ENCODE assay signal across 9 mouse cellular contexts in genomic region chr19:16873221-16873861, GRCm38 (mm10). TPM values are rescaled to one million over a fixed set of nuclear protein-coding genes. Genes with fewer than 3 reads are reported as not detected.
DNase-seq lines count a peak whose midpoint lies in the region; ATAC-seq and TF ChIP-seq lines count a peak whose summit lies in the region.
"Had no signal": no experiment of that assay in that cellular context is flagged by ENCODE, and none has a peak within 500 bp of the region (broad histone marks: within the 10 kb centered on the region; RNA-seq: fewer than 3 reads in every experiment).

Gene Foxb2, minus strand, starts transcription at chr19:16873805.

- no peak for DNase-seq in kidney, adult 18-20 months
- DNase-seq in heart, postnatal 0 days (ENCODE audit: low spot score): no peak
- peak; percentile 97 for DNase-seq in midbrain, embryonic 11.5 days (ENCODE audit: low spot score, missing footprints)
- no peak for DNase-seq in thymus, postnatal 4 days
- no peak for DNase-seq in cerebellum, adult 11 months
- no peak for DNase-seq in gastrocnemius, adult 8-10 months (ENCODE audit: low spot score in 2 of 2)

- H3K4me3 ChIP-seq in kidney, embryonic 14.5 days (ENCODE audit: low read length): peak within 1 kb of the TSS; percentile 44
- H3K4me3 ChIP-seq in bone marrow macrophage, adult 2 months (ENCODE audit: insufficient read depth, low read length): peak within 1 kb of the TSS; percentile 61
- H3K4me3 ChIP-seq in heart, postnatal 0 days (ENCODE audit: low read depth, low read length): peak within 1 kb of the TSS; percentile 44
- peak within 1 kb of the TSS; percentile 42 for H3K4me3 ChIP-seq in midbrain, embryonic 11.5 days (ENCODE audit: low read depth, low read length)

- peaks cover 15% of the 10 kb centered on the region for H3K4me1 ChIP-seq in kidney, embryonic 14.5 days (ENCODE audit: control insufficient read depth, insufficient read depth, low read length)
- no peaks in the 10 kb centered on the region for H3K4me1 ChIP-seq in bone marrow macrophage, adult 2 months (ENCODE audit: control insufficient read depth, insufficient read depth, low read length)
- H3K4me1 ChIP-seq in heart, postnatal 0 days (ENCODE audit: control insufficient read depth, insufficient read depth): 0 out of 2 replicates have a peak, but pooled peaks cover 11% of the 10 kb centered on the region
- H3K4me1 ChIP-seq in midbrain, embryonic 11.5 days (ENCODE audit: control insufficient read depth, insufficient read depth, low read length): peaks cover 27% of the 10 kb centered on the region

- H3K36me3 ChIP-seq in kidney, embryonic 14.5 days (ENCODE audit: control insufficient read depth, insufficient read depth, low read length): no peaks in the 10 kb centered on the region
- H3K36me3 ChIP-seq in heart, postnatal 0 days (replicated peaks; ENCODE audit: control insufficient read depth, insufficient read depth, low read length): no peaks in the 10 kb centered on the region
- H3K36me3 ChIP-seq in midbrain, embryonic 11.5 days (ENCODE audit: control insufficient read depth, insufficient read depth, low read length): no peaks in the 10 kb centered on the region

- no peak for ATAC-seq in kidney, embryonic 14.5 days (ENCODE audit: low FRiP score, low TSS enrichment)
- no peak for ATAC-seq in heart, postnatal 0 days (ENCODE audit: insufficient read depth, low read depth)
- no peak for ATAC-seq in midbrain, embryonic 11.5 days (ENCODE audit: low FRiP score)

- TF ChIP-seq EP300 in heart, postnatal 0 days (IDR thresholded peaks at IDR 0.05; ENCODE audit: low read depth): no peak

- no peak within 1 kb of the TSS for H3K27ac ChIP-seq in kidney, embryonic 14.5 days (ENCODE audit: low read depth, low read length)
- no peak within 1 kb of the TSS for H3K27ac ChIP-seq in bone marrow macrophage, adult 2 months (ENCODE audit: insufficient read depth, low read depth, low read length)
- H3K27ac ChIP-seq in heart, postnatal 0 days (ENCODE audit: low read depth): no peak within 1 kb of the TSS
- no peak within 1 kb of the TSS for H3K27ac ChIP-seq in midbrain, embryonic 11.5 days (ENCODE audit: low read depth, low read length)

- no peaks in the 10 kb centered on the region for H3K9me3 ChIP-seq in kidney, embryonic 14.5 days (ENCODE audit: control insufficient read depth, low read length)
- no peaks in the 10 kb centered on the region for H3K9me3 ChIP-seq in heart, postnatal 0 days (replicated peaks; ENCODE audit: control insufficient read depth, low read length)
- no peaks in the 10 kb centered on the region for H3K9me3 ChIP-seq in midbrain, embryonic 11.5 days (ENCODE audit: control insufficient read depth, low read length)

- under 1% methylated on average over 36 of the region's 40 CpGs for WGBS in kidney, embryonic 14.5 days
- WGBS in heart, postnatal 0 days: under 1% methylated on average over 40 of the region's 40 CpGs
- WGBS in midbrain, embryonic 11.5 days: under 1% methylated on average over 40 of the region's 40 CpGs

- H3K27me3 ChIP-seq in kidney, embryonic 14.5 days (ENCODE audit: control insufficient read depth, insufficient read depth, low read length): peaks cover 96% of the 10 kb centered on the region
- H3K27me3 ChIP-seq in heart, postnatal 0 days (ENCODE audit: control insufficient read depth, insufficient read depth, low read length): peaks cover 96% of the 10 kb centered on the region
- H3K27me3 ChIP-seq in midbrain, embryonic 11.5 days (ENCODE audit: control insufficient read depth, insufficient read depth, low read length): peaks cover 99% of the 10 kb centered on the region

- no peak for TF ChIP-seq CTCF in bone marrow macrophage, adult 2 months (IDR thresholded peaks at IDR 0.05; ENCODE audit: low read depth, low read length)
- no peak for TF ChIP-seq CTCF in heart, postnatal 0 days (IDR thresholded peaks at IDR 0.05; ENCODE audit: low read depth)

- TF ChIP-seq POLR2A in bone marrow macrophage, adult 2 months (IDR thresholded peaks at IDR 0.05; ENCODE audit: borderline replicate concordance, low read depth, low read length): no peak

- peak within 1 kb of the TSS; percentile 74 for H3K4me2 ChIP-seq in kidney, embryonic 14.5 days (replicated peaks; ENCODE audit: low read depth, low read length)
- peak within 1 kb of the TSS; percentile 66 for H3K4me2 ChIP-seq in heart, postnatal 0 days (ENCODE audit: low read depth, low read length)
- H3K4me2 ChIP-seq in midbrain, embryonic 11.5 days: peak within 1 kb of the TSS; percentile 74

- peak within 1 kb of the TSS; percentile 23; the same call in 1 of the 2 replicates for H3K9ac ChIP-seq in kidney, embryonic 14.5 days (ENCODE audit: low read depth, low read length)
- no peak within 1 kb of the TSS for H3K9ac ChIP-seq in heart, postnatal 0 days (replicated peaks; ENCODE audit: low read depth, low read length)
- H3K9ac ChIP-seq in midbrain, embryonic 11.5 days (ENCODE audit: low read length): peak within 1 kb of the TSS; percentile 57

RNA-seq across cellular contexts. Expression of gene Foxb2, which starts in this region (rescaled TPM):
- not detected in 2 replicates for polyA plus RNA-seq in kidney, embryonic 14.5 days (2014; fragmentation: Nextera tagmentation; extraction: Ambion mirVana)
- polyA plus RNA-seq in bone marrow macrophage, adult 2 months (2012; ENCODE audit: insufficient read depth, insufficient read length, missing spikeins): not detected in 2 replicates
- not detected in 2 replicates for total RNA-seq in heart, postnatal 0 days (2014; rRNA removed; ENCODE audit: low replicate concordance)
- not detected in 2 replicates for polyA plus RNA-seq in heart, postnatal 0 days (2015; fragmentation: Nextera tagmentation; extraction: Ambion mirVana)
- 0.20 and 0.46 TPM in 2 replicates for polyA plus RNA-seq in midbrain, embryonic 11.5 days (2014; fragmentation: Nextera tagmentation; extraction: Ambion mirVana)
- total RNA-seq in gastrocnemius, adult 8-10 months (2022): not detected
- total RNA-seq: left cerebral cortex, postnatal 25 days had no signal

Comparison
In these comparisons a context has a peak if more than half of its experiments do, and no peak if none do; other contexts are left out.
1. Peak in DNase-seq, H3K4me3 ChIP-seq, H3K9ac ChIP-seq and H3K4me2 ChIP-seq in midbrain, embryonic 11.5 days; RNA of the gene not detected or under 1 TPM.